In the genomic region with DNA sequence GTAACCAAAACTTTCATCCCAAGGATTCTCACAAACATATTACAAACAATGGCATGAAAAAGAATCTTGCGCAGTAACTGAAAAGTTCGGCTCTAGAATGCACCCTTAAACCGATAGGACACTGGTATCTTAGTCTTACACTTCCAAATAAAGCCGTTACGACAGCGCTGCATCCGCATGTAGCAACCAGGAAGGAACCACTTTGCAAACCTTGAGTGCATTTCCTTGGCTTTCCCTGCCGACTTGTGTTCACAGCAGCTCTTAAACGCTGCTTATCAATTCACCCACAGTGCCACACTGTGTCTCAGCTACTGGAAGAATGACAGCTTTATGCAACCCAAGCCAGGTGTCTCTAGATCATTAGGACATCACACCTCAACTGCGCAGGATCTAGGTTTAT, we compare ENCODE assay signal across 18 mouse cellular contexts.
DNase-seq lines count a peak whose midpoint lies in the region; ATAC-seq and TF ChIP-seq lines count a peak whose summit lies in the region.
"Had no signal": no experiment of that assay in that cellular context is flagged by ENCODE, and none has a peak within 500 bp of the region (broad histone marks: within the 10 kb centered on the region; RNA-seq: fewer than 3 reads in every experiment).

No protein-coding gene starts in this region.

- H3K4me1 ChIP-seq in megakaryocyte, embryonic 14.5 days: peaks cover 8% of the 10 kb centered on the region
- no peaks in the 10 kb centered on the region for H3K4me1 ChIP-seq in liver, embryonic 12.5 days
- no peaks in the 10 kb centered on the region for H3K4me1 ChIP-seq in stomach, postnatal 0 days (replicated peaks; ENCODE audit: control insufficient read depth, insufficient read depth)
- H3K4me1 ChIP-seq: embryonic facial prominence, embryonic 13.5 days; forebrain, embryonic 12.5 days; heart, embryonic 12.5 days; hindbrain, embryonic 10.5 days had no signal

- H3K27me3 ChIP-seq in megakaryocyte, embryonic 14.5 days (replicated peaks): peaks cover 10% of the 10 kb centered on the region
- no peaks in the 10 kb centered on the region for H3K27me3 ChIP-seq in liver, embryonic 12.5 days (replicated peaks)
- no peaks in the 10 kb centered on the region for H3K27me3 ChIP-seq in stomach, postnatal 0 days (ENCODE audit: control insufficient read depth, insufficient read depth, low read length)
- H3K27me3 ChIP-seq: embryonic facial prominence, embryonic 13.5 days; forebrain, embryonic 12.5 days had no signal

- peak; percentile 78 for ATAC-seq in common myeloid progenitor, adult 5-6 weeks (replicated peaks; ENCODE audit: low read depth, poor library complexity, severe bottlenecking)
- ATAC-seq in liver, embryonic 12.5 days: no peak
- ATAC-seq in stomach, postnatal 0 days (ENCODE audit: low FRiP score, low TSS enrichment): no peak
- ATAC-seq: forebrain, embryonic 16.5 days had no signal

- no peak for TF ChIP-seq CTCF in stomach, postnatal 0 days (IDR thresholded peaks at IDR 0.05; ENCODE audit: low read depth)

- no peaks in the 10 kb centered on the region for H3K9me3 ChIP-seq in megakaryocyte, embryonic 14.5 days
- H3K9me3 ChIP-seq in liver, embryonic 12.5 days (replicated peaks): no peaks in the 10 kb centered on the region
- H3K9me3 ChIP-seq in stomach, postnatal 0 days (ENCODE audit: control insufficient read depth, low read length): no peaks in the 10 kb centered on the region
- H3K9me3 ChIP-seq: embryonic facial prominence, embryonic 13.5 days; forebrain, embryonic 12.5 days; heart, embryonic 12.5 days; hindbrain, embryonic 10.5 days had no signal

- H3K36me3 ChIP-seq in megakaryocyte, embryonic 14.5 days (replicated peaks; ENCODE audit: low read length): no peaks in the 10 kb centered on the region
- H3K36me3 ChIP-seq in liver, embryonic 12.5 days: no peaks in the 10 kb centered on the region
- no peaks in the 10 kb centered on the region for H3K36me3 ChIP-seq in stomach, postnatal 0 days (ENCODE audit: control insufficient read depth, insufficient read depth, low read length)
- H3K36me3 ChIP-seq: embryonic facial prominence, embryonic 13.5 days; forebrain, embryonic 12.5 days; heart, embryonic 12.5 days; hindbrain, embryonic 10.5 days had no signal

- H3K4me3 ChIP-seq in megakaryocyte, embryonic 14.5 days (replicated peaks): peak overlapping the region; percentile 46
- H3K4me3 ChIP-seq in liver, embryonic 12.5 days: no peak overlapping the region
- H3K4me3 ChIP-seq in stomach, postnatal 0 days (ENCODE audit: low read depth, low read length): no peak overlapping the region
- H3K4me3 ChIP-seq: embryonic facial prominence, embryonic 13.5 days; forebrain, embryonic 12.5 days; heart, embryonic 12.5 days; hindbrain, embryonic 10.5 days had no signal

- no peak overlapping the region for H3K4me2 ChIP-seq in liver, embryonic 12.5 days
- no peak overlapping the region for H3K4me2 ChIP-seq in stomach, postnatal 0 days (replicated peaks; ENCODE audit: low read depth)
- H3K4me2 ChIP-seq: embryonic facial prominence, embryonic 13.5 days; forebrain, embryonic 12.5 days; heart, embryonic 12.5 days; hindbrain, embryonic 14.5 days had no signal

- no peak overlapping the region for H3K27ac ChIP-seq in liver, embryonic 12.5 days
- no peak overlapping the region for H3K27ac ChIP-seq in stomach, postnatal 0 days (replicated peaks)
- H3K27ac ChIP-seq: embryonic facial prominence, embryonic 13.5 days; forebrain, embryonic 12.5 days; hindbrain, embryonic 10.5 days; hindbrain, embryonic 14.5 days had no signal

- no peak for TF ChIP-seq EP300 in stomach, postnatal 0 days (optimal IDR thresholded peaks at IDR 0.05)

- peak; percentile 61 for DNase-seq in lung, postnatal 36 days
- no peak for DNase-seq in lung, postnatal 4 days
- no peak for DNase-seq in right cerebral cortex, adult 18-20 months
- DNase-seq in stomach, postnatal 0 days (ENCODE audit: low spot score): no peak
- DNase-seq: adrenal gland, postnatal 14 days; cerebellum, adult 11 months; cerebellum, adult 8-10 months; cerebellum, postnatal 14 days; gastrocnemius, postnatal 14 days had no signal

- no peak overlapping the region for H3K9ac ChIP-seq in liver, embryonic 12.5 days
- no peak overlapping the region for H3K9ac ChIP-seq in stomach, postnatal 0 days (ENCODE audit: low read length)
- H3K9ac ChIP-seq: embryonic facial prominence, embryonic 13.5 days; forebrain, embryonic 12.5 days; heart, embryonic 12.5 days; hindbrain, embryonic 14.5 days had no signal

- WGBS in liver, embryonic 12.5 days (ENCODE audit: insufficient replicate concordance): 52% methylated on average over 10 of the region's 10 CpGs
- WGBS in stomach, postnatal 0 days: 69% methylated on average over 10 of the region's 10 CpGs
